Comparison of ENCODE assay signal across 9 mouse cellular contexts in genomic region chr1:193588477-193589464, GRCm38 (mm10).
A peak's percentile ranks its signal among the peaks of the same experiment; 100 is the strongest.
DNase-seq lines count a peak whose midpoint lies in the region; ATAC-seq and TF ChIP-seq lines count a peak whose summit lies in the region.
"Had no signal": no experiment of that assay in that cellular context is flagged by ENCODE, and none has a peak within 500 bp of the region (broad histone marks: within the 10 kb centered on the region; RNA-seq: fewer than 3 reads in every experiment).

No protein-coding gene starts in this region.

- peak; percentile 70 for ATAC-seq in forebrain, embryonic 12.5 days (ENCODE audit: low FRiP score)

- TF ChIP-seq CTCF in lung, adult 2 months (IDR thresholded peaks at IDR 0.05; ENCODE audit: insufficient read depth, low read length), result peak; percentile 81

- H3K4me1 ChIP-seq in forebrain, embryonic 12.5 days, result peaks cover 46% of the 10 kb centered on the region
- no peaks in the 10 kb centered on the region for H3K4me1 ChIP-seq in lung, adult 2 months (ENCODE audit: control insufficient read depth, insufficient read depth, low read length)

- H3K36me3 ChIP-seq in forebrain, embryonic 12.5 days (replicated peaks), result no peaks in the 10 kb centered on the region

- WGBS in forebrain, embryonic 12.5 days, result 20% methylated on average over 12 of the region's 12 CpGs
- whole genome bisulfite sequencing in large intestine, adult 2 months, result 36% methylated on average over 12 of the region's 12 CpGs
- 29% methylated on average over 12 of the region's 12 CpGs for WGBS in lung, adult 2 months

- H3K9ac ChIP-seq in forebrain, embryonic 12.5 days, result no peak overlapping the region

- H3K9me3 ChIP-seq in forebrain, embryonic 12.5 days, result no peaks in the 10 kb centered on the region

- no peak overlapping the region; the same call in 1 of the 2 replicates for H3K27ac ChIP-seq in forebrain, embryonic 12.5 days
- H3K27ac ChIP-seq: macrophage had no signal

- no peak overlapping the region for H3K4me3 ChIP-seq in forebrain, embryonic 12.5 days (replicated peaks)
- H3K4me3 ChIP-seq in lung, adult 2 months (replicated peaks; ENCODE audit: extremely low read depth, low read depth, low read length), result no peak overlapping the region

- intact Hi-C loops in heart, postnatal 36 days (cut with DNase I), result loop anchor here (1.0 to 5.0 kb wide), 3 partner anchors 39 to 201 kb away; no protein-coding TSS in a partner anchor

- DNase-seq in Muller cell, postnatal 12 days (ENCODE audit: inconsistent ontology term), result peak; percentile 79
- peak; percentile 5 for DNase-seq in c-Kit-positive CD71-positive TER-119-positive erythroid progenitor cells, embryonic 14.5 days (ENCODE audit: low spot score)
- DNase-seq in heart, postnatal 36 days, result peak; percentile 56 to 66
- peak; percentile 14 for DNase-seq in large intestine, adult 2 months (ENCODE audit: low read depth, low spot score)
- peak; percentile 45 for DNase-seq in lung, adult 2 months
- peak; percentile 67 for DNase-seq in ovary, postnatal 36 days (ENCODE audit: low spot score)
- DNase-seq in urinary bladder, postnatal 4 days (ENCODE audit: low spot score in 2 of 2), result peak; percentile 29 to 69

- no peaks in the 10 kb centered on the region for H3K27me3 ChIP-seq in forebrain, embryonic 12.5 days

- no peak for TF ChIP-seq POLR2A in lung, adult 2 months (IDR thresholded peaks at IDR 0.05; ENCODE audit: borderline replicate concordance, extremely low read depth, low read depth, low read length)

- no peak overlapping the region for H3K4me2 ChIP-seq in forebrain, embryonic 12.5 days

Comparison
In these comparisons a context has a peak if more than half of its experiments do, and no peak if none do; other contexts are left out.
1. DNase-seq: peak in every context shown above with its lines; median percentile 79 in Muller cell, postnatal 12 days; 67 in ovary, postnatal 36 days; 61 in heart, postnatal 36 days; 49 in urinary bladder, postnatal 4 days; 45 in lung, adult 2 months; 14 in large intestine, adult 2 months; 5 in c-Kit-positive CD71-positive TER-119-positive erythroid progenitor cells, embryonic 14.5 days.